Mouse (Mus musculus): ENCODE data around the gene Sae1. TPM values are rescaled to one million over a fixed set of nuclear protein-coding genes. Genes with fewer than 3 reads are reported as not detected.

Sae1 gene
- total and polyA plus RNA-seq, 2 experiments from 2014 or later = 41.7 to 101 TPM

- Histone ChIP-seq H3K27me3 (ENCODE audit: control insufficient read depth, insufficient read depth, low read length) (no peaks in the 10 kb centered on the region), H3K4me2 (ENCODE audit: low read depth, low read length) (peak overlapping the region; percentile 71), H3K9me3 (replicated peaks; ENCODE audit: control insufficient read depth, low read length) (no peaks in the 10 kb centered on the region), H3K36me3 (replicated peaks; ENCODE audit: control insufficient read depth, insufficient read depth, low read length) (no peaks in the 10 kb centered on the region), H3K27ac (ENCODE audit: low read depth) (peak overlapping the region; percentile 87), H3K4me3 (ENCODE audit: low read depth, low read length) (peak overlapping the region; percentile 50), H3K9ac (replicated peaks; ENCODE audit: low read depth, low read length) (no peak overlapping the region), H3K4me1 (ENCODE audit: control insufficient read depth, insufficient read depth) (peaks cover 11% of the 10 kb centered on the region; the same call in 1 of the 2 replicates)
- peak; percentile 52 for TF ChIP-seq CTCF (IDR thresholded peaks at IDR 0.05; ENCODE audit: low read depth)
- TF ChIP-seq EP300 (IDR thresholded peaks at IDR 0.05; ENCODE audit: low read depth) = no peak
- WGBS = 23% methylated on average over 4 of the region's 4 CpGs
- ATAC-seq (ENCODE audit: insufficient read depth, low read depth) (peak; percentile 39; the same call in 1 of the 2 replicates), DNase-seq (ENCODE audit: low spot score) (peak; percentile 57)
These were observed 93.3 kb downstream of the Sae1 start for GRCm38 (mm10) chr7:16294346-16294745.

- Histone ChIP-seq H3K27ac (ENCODE audit: low read depth) (no peak overlapping the region), H3K27me3 (ENCODE audit: control insufficient read depth, insufficient read depth, low read length) (no peaks in the 10 kb centered on the region), H3K4me1 (ENCODE audit: control insufficient read depth, insufficient read depth) (no peaks in the 10 kb centered on the region; the same call in 1 of the 2 replicates), H3K4me2 (ENCODE audit: low read depth, low read length) (no peak overlapping the region), H3K9ac (replicated peaks; ENCODE audit: low read depth, low read length) (no peak overlapping the region), H3K36me3 (replicated peaks; ENCODE audit: control insufficient read depth, insufficient read depth, low read length) (peaks cover 15% of the 10 kb centered on the region), H3K4me3 (ENCODE audit: low read depth, low read length) (no peak overlapping the region), H3K9me3 (replicated peaks; ENCODE audit: control insufficient read depth, low read length) (no peaks in the 10 kb centered on the region)
- ATAC-seq (ENCODE audit: insufficient read depth, low read depth) (no peak), DNase-seq (ENCODE audit: low spot score) (no peak)
- no peak for TF ChIP-seq EP300 (IDR thresholded peaks at IDR 0.05; ENCODE audit: low read depth)
- WGBS = 70% methylated on average over 1 of the region's 1 CpGs
These were observed 99.8 kb downstream of the Sae1 start for GRCm38 (mm10) chr7:16287791-16288190.

GRCm38 (mm10) chr7:16287016-16287415 is 100.6 kb downstream of the Sae1 start:
- no peaks in the 10 kb centered on the region for H3K27me3 ChIP-seq (ENCODE audit: control insufficient read depth, insufficient read depth, low read length)
- no peaks in the 10 kb centered on the region for H3K9me3 ChIP-seq (replicated peaks; ENCODE audit: control insufficient read depth, low read length)
- no peaks in the 10 kb centered on the region; the same call in 1 of the 2 replicates for H3K4me1 ChIP-seq (ENCODE audit: control insufficient read depth, insufficient read depth)
- TF ChIP-seq CTCF (IDR thresholded peaks at IDR 0.05; ENCODE audit: low read depth) (no peak), EP300 (IDR thresholded peaks at IDR 0.05; ENCODE audit: low read depth) (no peak; the same call in 1 of the 2 replicates)
- H3K36me3 ChIP-seq (replicated peaks; ENCODE audit: control insufficient read depth, insufficient read depth, low read length) = peaks cover 23% of the 10 kb centered on the region
- H3K9ac ChIP-seq (replicated peaks; ENCODE audit: low read depth, low read length) = peak overlapping the region; percentile 81; the same call in 1 of the 2 replicates
- peak overlapping the region; percentile 81 for H3K4me3 ChIP-seq (ENCODE audit: low read depth, low read length)
- no peak for ATAC-seq (ENCODE audit: insufficient read depth, low read depth)
- H3K27ac ChIP-seq (ENCODE audit: low read depth) = peak overlapping the region; percentile 98
- WGBS = 84% methylated on average over 2 of the region's 2 CpGs
- peak overlapping the region; percentile 71 for H3K4me2 ChIP-seq (ENCODE audit: low read depth, low read length)
- DNase-seq (ENCODE audit: low spot score) = no peak

GRCm38 (mm10) chr7:16286026-16286961 is 101.3 kb downstream of the Sae1 start, which contains the start of gene Ccdc9:
Gene Ccdc9 (minus strand): TSS chr7:16286795.
- WGBS = 1% methylated on average over 60 of the region's 70 CpGs
- Histone ChIP-seq H3K27ac (ENCODE audit: low read depth) (peak within 1 kb of the TSS; percentile 98), H3K9ac (replicated peaks; ENCODE audit: low read depth, low read length) (peak within 1 kb of the TSS; percentile 81), H3K36me3 (replicated peaks; ENCODE audit: control insufficient read depth, insufficient read depth, low read length) (peaks cover 30% of the 10 kb centered on the region), H3K4me2 (ENCODE audit: low read depth, low read length) (peak within 1 kb of the TSS; percentile 71), H3K9me3 (replicated peaks; ENCODE audit: control insufficient read depth, low read length) (no peaks in the 10 kb centered on the region), H3K27me3 (ENCODE audit: control insufficient read depth, insufficient read depth, low read length) (no peaks in the 10 kb centered on the region), H3K4me3 (ENCODE audit: low read depth, low read length) (peak within 1 kb of the TSS; percentile 81), H3K4me1 (ENCODE audit: control insufficient read depth, insufficient read depth) (no peaks in the 10 kb centered on the region; the same call in 1 of the 2 replicates)
- DNase-seq (ENCODE audit: low spot score) = peak; percentile 99
- ATAC-seq (ENCODE audit: insufficient read depth, low read depth) = peak; percentile 90
- TF ChIP-seq EP300 (IDR thresholded peaks at IDR 0.05; ENCODE audit: low read depth) (0 out of 2 replicates have a peak, but pooled peaks have one; percentile 43), CTCF (IDR thresholded peaks at IDR 0.05; ENCODE audit: low read depth) (no peak)

- TF ChIP-seq CTCF (IDR thresholded peaks at IDR 0.05; ENCODE audit: low read depth) (no peak), EP300 (IDR thresholded peaks at IDR 0.05; ENCODE audit: low read depth) (no peak)
- peak; percentile 58 for DNase-seq (ENCODE audit: low spot score)
- ATAC-seq (ENCODE audit: insufficient read depth, low read depth) = peak; percentile 21
- Histone ChIP-seq H3K9me3 (replicated peaks; ENCODE audit: control insufficient read depth, low read length) (no peaks in the 10 kb centered on the region), H3K4me2 (ENCODE audit: low read depth, low read length) (peak overlapping the region; percentile 71), H3K4me1 (ENCODE audit: control insufficient read depth, insufficient read depth) (no peaks in the 10 kb centered on the region; the same call in 1 of the 2 replicates), H3K27me3 (ENCODE audit: control insufficient read depth, insufficient read depth, low read length) (no peaks in the 10 kb centered on the region), H3K9ac (replicated peaks; ENCODE audit: low read depth, low read length) (peak overlapping the region; percentile 21), H3K27ac (ENCODE audit: low read depth) (peak overlapping the region; percentile 98), H3K4me3 (ENCODE audit: low read depth, low read length) (peak overlapping the region; percentile 81), H3K36me3 (replicated peaks; ENCODE audit: control insufficient read depth, insufficient read depth, low read length) (peaks cover 37% of the 10 kb centered on the region)
- 4% methylated on average over 14 of the region's 14 CpGs for WGBS
These were observed 102.1 kb downstream of the Sae1 start for GRCm38 (mm10) chr7:16285450-16286025.
